Mouse (Mus musculus): Measurements from ENCODE around the gene Eme1. TPM values are rescaled to one million over a fixed set of nuclear protein-coding genes. Genes with fewer than 3 reads are reported as not detected.

The Eme1 gene
- 10.1 TPM for polyA plus RNA-seq (2012; fragmentation: generic; extraction: Trizol)
- long read RNA-seq, experiment 1, partial matches to known transcripts: 2 of 5 reads
- long read RNA-seq, experiment 1, other reads (novel, unspliced or antisense): 0 of 5 reads
- long read RNA-seq, experiment 2, transcript Eme1-201 (9 exons, 2,444 nt): major isoform, 63 of 77 reads
- long read RNA-seq, experiment 2, partial matches to known transcripts: 2 of 77 reads
- long read RNA-seq, experiment 2, other reads (novel, unspliced or antisense): 12 of 77 reads

DNA sequence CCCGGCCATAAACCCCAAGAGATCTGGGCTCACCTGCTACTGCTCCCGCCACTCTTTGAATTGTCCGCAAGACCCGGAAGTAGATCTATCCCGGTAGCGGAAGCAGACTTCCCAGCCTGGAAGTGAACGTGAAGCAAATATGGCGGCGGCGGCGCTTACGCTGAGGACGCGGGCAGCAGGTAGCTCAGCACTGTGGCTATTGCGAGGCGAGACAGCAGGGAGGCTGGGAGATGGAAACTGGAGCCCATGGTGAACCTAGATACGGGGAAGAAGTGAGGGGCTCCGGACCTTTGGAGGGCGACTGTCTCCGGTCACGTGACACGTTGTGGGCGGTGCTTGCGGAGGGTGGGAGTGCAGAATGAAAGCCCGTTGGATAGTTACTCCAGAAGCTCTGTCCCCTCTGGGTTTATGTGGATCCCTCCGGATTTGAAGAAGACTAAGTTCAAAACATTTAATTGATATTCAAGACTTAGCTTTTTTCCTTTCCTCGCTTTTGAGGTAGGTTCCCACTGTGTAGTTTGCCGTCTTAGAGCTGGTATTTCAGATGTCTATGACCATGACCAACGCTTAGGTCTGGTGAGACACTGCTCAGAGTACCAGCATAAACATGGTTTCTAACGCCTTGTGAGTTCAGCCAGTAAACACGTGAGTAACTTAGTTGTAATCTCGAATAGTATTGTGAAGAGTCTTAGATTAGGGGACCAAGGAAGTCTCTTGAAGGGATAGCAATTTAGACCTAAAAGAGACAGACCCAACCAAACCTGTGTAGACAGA lies at the start of gene Eme1, which contains the start of gene Mrpl27:
Gene Eme1, minus strand, starts transcription at position 302 of the 774 bp plus-strand sequence.
Gene Mrpl27, plus strand, starts transcription at position 105 of the 774 bp plus-strand sequence.
- H3K79me2 ChIP-seq (ENCODE audit: control insufficient read depth, insufficient read depth): peaks cover 31% of the 10 kb centered on the region
- peak within 1 kb of the TSS; percentile 48 for H3K4me3 ChIP-seq (ENCODE audit: insufficient read depth, poor library complexity, severe bottlenecking)
- no peaks in the 10 kb centered on the region for H3K27me3 ChIP-seq (ENCODE audit: control insufficient read depth, insufficient read depth, insufficient read length)
- H3ac ChIP-seq (ENCODE audit: control insufficient read depth, insufficient read length, low read depth): peak within 1 kb of the TSS; percentile 86
- peaks cover 6% of the 10 kb centered on the region for H3K79me3 ChIP-seq (ENCODE audit: low read depth)
- H3K36me3 ChIP-seq (ENCODE audit: control insufficient read depth, insufficient read depth): peaks cover 34% of the 10 kb centered on the region
- no peak for TF ChIP-seq CTCF (IDR thresholded peaks at IDR 0.05; ENCODE audit: control insufficient read depth, insufficient read depth, insufficient read length)
- no peak for TF ChIP-seq FOSL1 (IDR thresholded peaks at IDR 0.05; ENCODE audit: insufficient read depth, low read length, poor library complexity, severe bottlenecking)
- peak; percentile 21 for TF ChIP-seq MYOD1 (IDR thresholded peaks at IDR 0.05; ENCODE audit: control insufficient read depth, insufficient read length, low read depth)
- TF ChIP-seq MAX (IDR thresholded peaks at IDR 0.05): no peak
- no peak for TF ChIP-seq MYOG (IDR thresholded peaks at IDR 0.05; ENCODE audit: control insufficient read depth, extremely low read depth, insufficient read length)
- TF ChIP-seq CEBPB (IDR thresholded peaks at IDR 0.05; ENCODE audit: low read depth): no peak
- peak; percentile 98 for TF ChIP-seq USF1 (IDR thresholded peaks at IDR 0.05; ENCODE audit: low read depth)

DNA sequence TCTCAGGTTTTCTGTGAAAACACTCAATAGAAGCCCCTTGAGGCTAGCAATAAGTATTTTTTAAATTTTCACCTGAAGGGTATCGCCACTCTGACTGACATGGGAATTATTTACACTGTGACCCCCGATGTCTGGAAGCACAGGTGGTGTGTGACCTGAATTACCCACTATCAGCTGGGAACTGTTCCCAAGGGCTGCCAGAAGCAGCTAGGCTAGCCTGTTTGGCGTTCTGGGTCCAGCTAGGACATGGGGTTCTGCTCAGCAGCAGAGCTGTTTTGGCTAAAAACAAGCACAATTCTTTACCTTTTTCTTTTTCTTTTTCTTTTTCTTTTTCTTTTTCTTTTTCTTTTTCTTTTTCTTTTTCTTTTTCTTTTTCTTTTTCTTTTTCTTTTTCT lies 48.4 kb upstream of the Eme1 start:
- Histone ChIP-seq H3K27me3 (ENCODE audit: control insufficient read depth, insufficient read depth, insufficient read length) (peaks cover 10% of the 10 kb centered on the region), H3K36me3 (ENCODE audit: control insufficient read depth, insufficient read depth) (no peaks in the 10 kb centered on the region), H3K79me2 (ENCODE audit: control insufficient read depth, insufficient read depth) (no peaks in the 10 kb centered on the region), H3K4me3 (ENCODE audit: insufficient read depth, poor library complexity, severe bottlenecking) (no peak overlapping the region), H3ac (ENCODE audit: control insufficient read depth, insufficient read length, low read depth) (no peak overlapping the region), H3K79me3 (ENCODE audit: low read depth) (no peaks in the 10 kb centered on the region)
- TF ChIP-seq MYOD1 (IDR thresholded peaks at IDR 0.05; ENCODE audit: control insufficient read depth, insufficient read length, low read depth) (no peak), MYOG (IDR thresholded peaks at IDR 0.05; ENCODE audit: control insufficient read depth, extremely low read depth, insufficient read length) (no peak), MAX (IDR thresholded peaks at IDR 0.05) (no peak), FOSL1 (IDR thresholded peaks at IDR 0.05; ENCODE audit: insufficient read depth, low read length, poor library complexity, severe bottlenecking) (no peak), USF1 (IDR thresholded peaks at IDR 0.05; ENCODE audit: low read depth) (no peak), CEBPB (IDR thresholded peaks at IDR 0.05; ENCODE audit: low read depth) (no peak), CTCF (IDR thresholded peaks at IDR 0.05; ENCODE audit: control insufficient read depth, insufficient read depth, insufficient read length) (no peak)

DNA sequence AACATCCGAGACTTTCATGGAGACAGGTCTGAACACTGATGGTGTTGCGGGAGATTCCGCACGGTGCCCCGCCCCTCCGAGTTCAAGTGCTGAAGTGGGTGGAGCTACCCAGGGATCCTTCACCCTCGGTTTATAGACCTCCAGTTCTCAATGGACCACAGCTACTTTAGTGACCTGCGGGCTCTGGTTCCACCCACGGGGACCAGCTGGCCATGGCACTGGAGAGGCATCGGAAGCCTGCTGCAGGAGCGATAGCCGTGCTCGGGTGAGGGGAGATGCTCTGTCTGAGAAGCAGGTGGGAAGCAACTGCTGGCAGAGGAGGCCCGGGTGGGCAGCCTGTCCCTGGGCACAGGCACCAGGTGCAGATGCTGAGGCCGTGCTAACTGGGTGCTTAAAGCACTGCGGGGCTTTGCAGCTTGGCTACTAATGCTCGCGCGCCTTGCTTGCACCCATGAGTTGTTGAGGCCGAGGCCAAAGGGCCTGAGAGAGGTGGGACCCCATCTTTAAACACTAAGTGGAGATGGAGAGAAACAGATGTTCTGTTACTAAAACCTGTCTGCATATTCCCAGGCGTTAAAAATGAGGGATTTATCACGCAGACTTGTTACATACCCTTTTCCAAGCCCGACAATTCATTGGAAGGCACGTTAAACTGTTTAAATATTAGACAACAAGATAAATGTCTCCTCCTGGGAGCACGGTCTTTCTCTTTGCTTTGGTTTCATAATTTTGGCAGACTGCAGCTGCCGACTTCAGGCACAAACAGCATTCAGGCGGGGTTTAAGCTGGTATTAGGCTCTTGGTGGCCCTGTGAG lies 47.8 kb upstream of the Eme1 start:
- Histone ChIP-seq H3ac (ENCODE audit: control insufficient read depth, insufficient read length, low read depth) (no peak overlapping the region), H3K27me3 (ENCODE audit: control insufficient read depth, insufficient read depth, insufficient read length) (peaks cover 10% of the 10 kb centered on the region), H3K79me3 (ENCODE audit: low read depth) (no peaks in the 10 kb centered on the region), H3K4me3 (ENCODE audit: insufficient read depth, poor library complexity, severe bottlenecking) (no peak overlapping the region), H3K79me2 (ENCODE audit: control insufficient read depth, insufficient read depth) (no peaks in the 10 kb centered on the region), H3K36me3 (ENCODE audit: control insufficient read depth, insufficient read depth) (no peaks in the 10 kb centered on the region)
- TF ChIP-seq CTCF (IDR thresholded peaks at IDR 0.05; ENCODE audit: control insufficient read depth, insufficient read depth, insufficient read length): no peak
- no peak for TF ChIP-seq CEBPB (IDR thresholded peaks at IDR 0.05; ENCODE audit: low read depth)
- TF ChIP-seq MYOG (IDR thresholded peaks at IDR 0.05; ENCODE audit: control insufficient read depth, extremely low read depth, insufficient read length): no peak

DNA sequence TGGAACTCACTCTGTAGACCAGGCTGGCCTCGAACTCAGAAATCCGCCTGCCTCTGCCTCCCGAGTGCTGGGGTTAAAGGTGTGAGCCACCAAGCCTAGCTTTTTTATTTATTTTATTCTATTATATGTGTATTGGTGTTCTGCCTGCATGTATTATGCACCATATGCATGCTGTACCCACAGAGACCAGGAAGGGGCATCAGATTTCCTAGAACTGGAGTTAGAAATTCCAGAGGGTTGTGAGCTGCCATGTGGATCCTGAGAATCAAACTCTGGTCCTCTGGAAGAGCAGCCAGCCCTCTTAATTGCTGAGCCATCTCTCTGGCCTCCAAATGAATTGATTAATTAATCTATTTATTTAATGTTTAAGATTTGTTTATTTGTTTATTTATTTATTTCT lies 45.6 kb upstream of the Eme1 start:
- Histone ChIP-seq H3K79me2 (ENCODE audit: control insufficient read depth, insufficient read depth) (no peaks in the 10 kb centered on the region), H3K27me3 (ENCODE audit: control insufficient read depth, insufficient read depth, insufficient read length) (peaks cover 10% of the 10 kb centered on the region), H3K36me3 (ENCODE audit: control insufficient read depth, insufficient read depth) (no peaks in the 10 kb centered on the region), H3K79me3 (ENCODE audit: low read depth) (no peaks in the 10 kb centered on the region), H3K4me3 (ENCODE audit: insufficient read depth, poor library complexity, severe bottlenecking) (no peak overlapping the region), H3ac (ENCODE audit: control insufficient read depth, insufficient read length, low read depth) (no peak overlapping the region)
- TF ChIP-seq FOSL1 (IDR thresholded peaks at IDR 0.05; ENCODE audit: insufficient read depth, low read length, poor library complexity, severe bottlenecking) (no peak), MAX (IDR thresholded peaks at IDR 0.05) (no peak), MYOG (IDR thresholded peaks at IDR 0.05; ENCODE audit: control insufficient read depth, extremely low read depth, insufficient read length) (no peak), MYOD1 (IDR thresholded peaks at IDR 0.05; ENCODE audit: control insufficient read depth, insufficient read length, low read depth) (no peak), CEBPB (IDR thresholded peaks at IDR 0.05; ENCODE audit: low read depth) (no peak), USF1 (IDR thresholded peaks at IDR 0.05; ENCODE audit: low read depth) (no peak), CTCF (IDR thresholded peaks at IDR 0.05; ENCODE audit: control insufficient read depth, insufficient read depth, insufficient read length) (no peak)

DNA sequence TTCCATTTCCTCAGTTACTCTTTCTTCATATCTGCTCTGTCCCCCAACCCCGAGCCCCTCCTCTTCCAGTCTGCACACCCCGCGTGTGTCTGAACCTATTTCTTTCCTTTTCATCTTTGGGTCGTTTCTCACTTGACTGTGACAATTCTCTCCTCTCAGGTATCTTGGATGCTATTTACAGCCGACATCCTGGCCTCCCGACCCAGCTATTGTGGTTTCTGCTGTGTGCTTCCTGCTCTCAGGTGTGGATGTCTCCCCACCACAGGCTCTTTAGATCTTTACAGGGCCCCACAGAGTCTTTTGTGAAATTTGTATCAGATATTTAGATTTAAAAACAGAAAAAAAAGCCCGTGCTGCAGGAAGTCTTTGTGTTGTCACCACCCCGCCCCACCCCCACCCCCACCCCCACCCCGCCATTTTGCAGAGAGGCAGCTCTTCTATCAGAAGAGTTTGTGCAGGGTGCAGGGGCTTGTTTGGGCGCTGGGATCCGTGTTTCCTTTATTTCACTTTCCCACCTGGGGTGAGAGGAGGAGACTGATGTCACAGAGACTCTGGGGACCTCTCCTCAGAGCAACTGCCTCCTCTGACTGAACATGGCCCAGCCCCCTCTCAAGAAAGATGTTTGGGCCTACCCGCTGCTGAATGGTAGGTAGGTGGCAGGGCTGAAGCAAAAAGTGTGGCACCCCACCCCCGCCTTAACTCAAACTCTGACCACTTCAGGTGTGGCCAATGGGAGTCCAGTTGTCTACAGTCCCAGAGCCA lies 44.1 kb upstream of the Eme1 start:
- no peaks in the 10 kb centered on the region for H3K79me2 ChIP-seq (ENCODE audit: control insufficient read depth, insufficient read depth)

More for the DNA sequence above, 44.1 kb upstream of the Eme1 start:
- Histone ChIP-seq H3K4me3 (ENCODE audit: insufficient read depth, poor library complexity, severe bottlenecking) (no peak overlapping the region), H3K79me3 (ENCODE audit: low read depth) (no peaks in the 10 kb centered on the region), H3K36me3 (ENCODE audit: control insufficient read depth, insufficient read depth) (no peaks in the 10 kb centered on the region), H3ac (ENCODE audit: control insufficient read depth, insufficient read length, low read depth) (no peak overlapping the region), H3K27me3 (ENCODE audit: control insufficient read depth, insufficient read depth, insufficient read length) (peaks cover 10% of the 10 kb centered on the region)
- TF ChIP-seq FOSL1 (IDR thresholded peaks at IDR 0.05; ENCODE audit: insufficient read depth, low read length, poor library complexity, severe bottlenecking): no peak
- TF ChIP-seq MYOG (IDR thresholded peaks at IDR 0.05; ENCODE audit: control insufficient read depth, extremely low read depth, insufficient read length): no peak
- no peak for TF ChIP-seq CTCF (IDR thresholded peaks at IDR 0.05; ENCODE audit: control insufficient read depth, insufficient read depth, insufficient read length)
- TF ChIP-seq MAX (IDR thresholded peaks at IDR 0.05): no peak
- no peak for TF ChIP-seq MYOD1 (IDR thresholded peaks at IDR 0.05; ENCODE audit: control insufficient read depth, insufficient read length, low read depth)
- no peak for TF ChIP-seq USF1 (IDR thresholded peaks at IDR 0.05; ENCODE audit: low read depth)
- no peak for TF ChIP-seq CEBPB (IDR thresholded peaks at IDR 0.05; ENCODE audit: low read depth)

Measured in C2C12 (cell line).